Mouse (Mus musculus): ENCODE results near the gene Sft2d1. TPM values are rescaled to one million over a fixed set of nuclear protein-coding genes. Genes with fewer than 3 reads are reported as not detected.
"Not testable (repeated sequence)": the region's sequence is repeated elsewhere in the genome, so short reads cannot be mapped to it uniquely, and the experiment has no call there.

The Sft2d1 gene
- polyA plus RNA-seq, 1 experiment from 2014 or later: 173 TPM

GRCm38 (mm10) chr17:8305801-8306200 lies 5.1 kb upstream of the Sft2d1 start:
- H3K4me3 ChIP-seq: no peak overlapping the region
- no peak for ATAC-seq (ENCODE audit: low FRiP score, low read depth)
- H3K36me3 ChIP-seq: no peaks in the 10 kb centered on the region
- no peaks in the 10 kb centered on the region for H3K9me3 ChIP-seq
- H3K27me3 ChIP-seq: no peaks in the 10 kb centered on the region
- 0 out of 2 replicates have a peak, but pooled peaks cover 4% of the 10 kb centered on the region for H3K4me1 ChIP-seq (replicated peaks)
- no peak overlapping the region for H3K27ac ChIP-seq (replicated peaks)
- 23% methylated on average over 3 of the region's 3 CpGs for WGBS
- H3K9ac ChIP-seq: no peak overlapping the region
- no peak overlapping the region for H3K4me2 ChIP-seq

DNA sequence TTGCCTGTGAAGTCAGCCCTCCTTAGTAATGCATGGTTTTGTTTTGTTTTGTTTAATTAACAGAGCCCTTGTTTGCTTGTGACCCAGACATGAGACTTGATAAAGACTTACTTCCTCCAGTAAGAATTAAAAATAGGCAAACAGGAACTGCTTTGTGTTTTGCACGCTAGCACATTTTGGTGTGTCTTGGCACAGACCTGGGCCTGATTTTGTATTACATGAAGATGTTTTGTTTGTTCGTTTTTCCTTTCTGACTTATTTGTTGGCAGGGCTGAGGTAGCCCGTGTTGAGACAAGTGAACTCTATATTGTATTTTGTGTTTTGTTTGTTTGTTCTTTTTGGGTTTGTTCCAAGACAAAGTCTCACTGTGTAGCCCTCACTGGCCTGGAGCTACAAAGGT lies 849 bp downstream of the Sft2d1 start:
- 52% methylated on average over 3 of the region's 3 CpGs for WGBS
- no peaks in the 10 kb centered on the region for H3K9me3 ChIP-seq
- ATAC-seq (ENCODE audit: low FRiP score, low read depth): no peak

DNA sequence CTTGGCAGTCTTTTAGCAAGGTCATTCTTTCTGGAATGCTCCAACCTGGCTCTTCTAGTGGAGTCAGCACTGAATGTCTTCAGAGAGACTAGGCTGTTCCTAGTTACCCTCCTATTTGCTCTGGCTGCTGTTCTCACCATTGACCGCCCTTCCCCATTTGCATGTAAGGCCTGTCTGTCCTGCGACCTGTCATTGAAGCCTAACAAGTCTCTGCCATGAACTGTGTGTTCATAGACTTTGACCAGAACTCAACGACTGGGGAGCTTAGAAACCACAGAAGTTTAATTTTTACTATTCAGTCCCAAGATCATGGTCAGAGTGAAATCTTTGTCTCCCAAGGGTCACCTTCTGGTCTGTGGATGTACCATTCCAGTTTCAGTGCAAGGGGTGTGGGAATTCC lies 3.1 kb downstream of the Sft2d1 start:
- H3K4me1 ChIP-seq (replicated peaks): peaks cover 27% of the 10 kb centered on the region
- ATAC-seq (ENCODE audit: low FRiP score, low read depth): no peak
- WGBS: 93% methylated on average over 3 of the region's 3 CpGs

More for the DNA sequence above, 849 bp downstream of the Sft2d1 start:
- Histone ChIP-seq H3K4me2 (peak overlapping the region; percentile 61), H3K27me3 (no peaks in the 10 kb centered on the region), H3K27ac (replicated peaks) (peak overlapping the region; percentile 88; the same call in 1 of the 2 replicates), H3K4me1 (replicated peaks) (peaks cover 27% of the 10 kb centered on the region), H3K4me3 (peak overlapping the region; percentile 59), H3K36me3 (no peaks in the 10 kb centered on the region), H3K9ac (peak overlapping the region; percentile 71)

DNA sequence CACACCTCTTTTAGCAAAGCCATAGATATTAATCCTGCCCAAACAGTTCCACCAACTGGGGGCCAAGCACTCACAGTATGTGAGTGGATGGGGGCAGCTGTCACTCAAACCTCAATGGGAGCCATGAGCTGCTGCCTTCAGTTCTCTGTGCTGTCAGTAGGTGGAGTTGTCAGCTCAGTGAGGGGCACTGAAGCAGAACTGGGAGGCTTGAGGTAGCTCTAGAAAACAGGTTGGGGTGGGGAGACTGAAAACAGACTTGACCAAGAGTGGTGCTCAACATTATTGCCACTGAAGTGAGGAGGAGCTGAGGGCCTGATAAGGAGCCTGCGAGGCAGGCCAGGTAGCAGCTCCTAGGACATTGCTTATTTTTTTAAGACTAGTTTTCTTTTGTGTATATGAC lies 5.3 kb downstream of the Sft2d1 start:
- no peaks in the 10 kb centered on the region for H3K27me3 ChIP-seq
- H3K9me3 ChIP-seq: no peaks in the 10 kb centered on the region
- H3K36me3 ChIP-seq: no peaks in the 10 kb centered on the region; the same call in 1 of the 2 replicates
- 89% methylated on average over 1 of the region's 1 CpGs for WGBS
- H3K9ac ChIP-seq: no peak overlapping the region
- peaks cover 23% of the 10 kb centered on the region for H3K4me1 ChIP-seq (replicated peaks)
- H3K27ac ChIP-seq (replicated peaks): no peak overlapping the region
- no peak overlapping the region for H3K4me2 ChIP-seq
- no peak overlapping the region for H3K4me3 ChIP-seq
- no peak for ATAC-seq (ENCODE audit: low FRiP score, low read depth)

More for the DNA sequence above, 3.1 kb downstream of the Sft2d1 start:
- Histone ChIP-seq H3K36me3 (no peaks in the 10 kb centered on the region), H3K9ac (no peak overlapping the region), H3K4me2 (no peak overlapping the region), H3K4me3 (no peak overlapping the region), H3K27me3 (no peaks in the 10 kb centered on the region), H3K27ac (replicated peaks) (no peak overlapping the region), H3K9me3 (no peaks in the 10 kb centered on the region)

DNA sequence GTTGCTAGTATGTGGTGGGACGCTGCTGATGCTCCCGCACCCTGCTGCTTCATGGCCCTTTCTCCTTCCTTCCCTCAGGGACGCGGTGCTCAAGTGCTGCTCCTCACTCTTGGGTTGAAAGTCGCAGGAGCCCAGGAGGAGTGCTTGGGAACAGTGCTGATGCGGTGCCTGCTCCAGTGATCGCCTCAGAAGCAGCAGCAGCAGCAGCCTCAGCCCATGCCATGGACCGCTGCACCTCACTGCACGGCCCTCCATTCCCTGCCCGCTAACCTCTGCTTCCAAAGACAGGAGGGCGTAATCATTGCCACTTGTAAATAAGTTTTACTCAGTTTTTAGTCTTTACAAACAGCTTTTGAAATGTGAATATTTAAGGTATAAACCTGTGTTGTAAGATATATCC lies 16.0 kb downstream of the Sft2d1 start:
- H3K4me2 ChIP-seq; H3K9me3 ChIP-seq; H3K27me3 ChIP-seq; H3K9ac ChIP-seq; ATAC-seq (ENCODE audit: low FRiP score, low read depth); H3K4me3 ChIP-seq; H3K27ac ChIP-seq (replicated peaks); H3K4me1 ChIP-seq (replicated peaks): not testable (repeated sequence)
- 83% methylated on average over 11 of the region's 11 CpGs for WGBS
- peaks cover 22% of the 10 kb centered on the region for H3K36me3 ChIP-seq

- no peaks in the 10 kb centered on the region for H3K9me3 ChIP-seq
- no peaks in the 10 kb centered on the region for H3K4me1 ChIP-seq (replicated peaks)
- WGBS: 70% methylated on average over 7 of the region's 7 CpGs
Observed at GRCm38 (mm10) chr17:8328511-8329174, 17.7 kb downstream of the Sft2d1 start.

GRCm38 (mm10) chr17:8330602-8331001 lies 19.7 kb downstream of the Sft2d1 start:
- no peak for ATAC-seq (ENCODE audit: low FRiP score, low read depth)
- 81% methylated on average over 5 of the region's 5 CpGs for WGBS
- no peak overlapping the region for H3K4me3 ChIP-seq

More at GRCm38 (mm10) chr17:8328511-8329174, 17.7 kb downstream of the Sft2d1 start:
- no peak overlapping the region for H3K4me3 ChIP-seq
- ATAC-seq (ENCODE audit: low FRiP score, low read depth): no peak
- no peak overlapping the region for H3K27ac ChIP-seq (replicated peaks)
- no peak overlapping the region for H3K4me2 ChIP-seq
- peaks cover 12% of the 10 kb centered on the region for H3K36me3 ChIP-seq
- H3K9ac ChIP-seq: no peak overlapping the region
- H3K27me3 ChIP-seq: no peaks in the 10 kb centered on the region

GRCm38 (mm10) chr17:8337159-8337558 lies 26.3 kb downstream of the Sft2d1 start, which contains the start of gene Prr18:
Gene Prr18 (plus strand): TSS chr17:8337459.
- H3K27ac ChIP-seq (replicated peaks); H3K36me3 ChIP-seq; H3K9ac ChIP-seq; H3K9me3 ChIP-seq; H3K27me3 ChIP-seq; H3K4me3 ChIP-seq; ATAC-seq (ENCODE audit: low FRiP score, low read depth); H3K4me2 ChIP-seq: not testable (repeated sequence)
- peaks cover 32% of the 10 kb centered on the region for H3K4me1 ChIP-seq (replicated peaks)
- WGBS: 100% methylated on average over 1 of the region's 5 CpGs

More at GRCm38 (mm10) chr17:8330602-8331001, 19.7 kb downstream of the Sft2d1 start:
- Histone ChIP-seq H3K27ac (replicated peaks) (no peak overlapping the region), H3K36me3 (peaks cover 9% of the 10 kb centered on the region), H3K9ac (no peak overlapping the region), H3K4me1 (replicated peaks) (no peaks in the 10 kb centered on the region), H3K4me2 (no peak overlapping the region), H3K9me3 (no peaks in the 10 kb centered on the region), H3K27me3 (no peaks in the 10 kb centered on the region)

- no peaks in the 10 kb centered on the region for H3K9me3 ChIP-seq
- no peaks in the 10 kb centered on the region for H3K36me3 ChIP-seq
- H3K27ac ChIP-seq (replicated peaks): peak overlapping the region; percentile 95
- ATAC-seq (ENCODE audit: low FRiP score, low read depth): peak; percentile 71; the same call in 1 of the 2 replicates
- H3K4me2 ChIP-seq: peak overlapping the region; percentile 97
- peak overlapping the region; percentile 97 for H3K9ac ChIP-seq
- 9% methylated on average over 8 of the region's 8 CpGs for WGBS
- H3K27me3 ChIP-seq: no peaks in the 10 kb centered on the region
- peaks cover 53% of the 10 kb centered on the region for H3K4me1 ChIP-seq (replicated peaks)
- peak overlapping the region; percentile 80 for H3K4me3 ChIP-seq
Observed at GRCm38 (mm10) chr17:8339666-8340374, 28.9 kb downstream of the Sft2d1 start.

- Histone ChIP-seq H3K9ac (peak overlapping the region; percentile 97), H3K4me1 (replicated peaks) (peaks cover 53% of the 10 kb centered on the region), H3K27ac (replicated peaks) (peak overlapping the region; percentile 95), H3K4me2 (peak overlapping the region; percentile 97), H3K9me3 (no peaks in the 10 kb centered on the region), H3K36me3 (no peaks in the 10 kb centered on the region), H3K27me3 (no peaks in the 10 kb centered on the region), H3K4me3 (peak overlapping the region; percentile 80)
- peak; percentile 82 for ATAC-seq (ENCODE audit: low FRiP score, low read depth)
- WGBS: under 1% methylated on average over 82 of the region's 92 CpGs
Observed at GRCm38 (mm10) chr17:8340407-8341359, 29.8 kb downstream of the Sft2d1 start.

DNA sequence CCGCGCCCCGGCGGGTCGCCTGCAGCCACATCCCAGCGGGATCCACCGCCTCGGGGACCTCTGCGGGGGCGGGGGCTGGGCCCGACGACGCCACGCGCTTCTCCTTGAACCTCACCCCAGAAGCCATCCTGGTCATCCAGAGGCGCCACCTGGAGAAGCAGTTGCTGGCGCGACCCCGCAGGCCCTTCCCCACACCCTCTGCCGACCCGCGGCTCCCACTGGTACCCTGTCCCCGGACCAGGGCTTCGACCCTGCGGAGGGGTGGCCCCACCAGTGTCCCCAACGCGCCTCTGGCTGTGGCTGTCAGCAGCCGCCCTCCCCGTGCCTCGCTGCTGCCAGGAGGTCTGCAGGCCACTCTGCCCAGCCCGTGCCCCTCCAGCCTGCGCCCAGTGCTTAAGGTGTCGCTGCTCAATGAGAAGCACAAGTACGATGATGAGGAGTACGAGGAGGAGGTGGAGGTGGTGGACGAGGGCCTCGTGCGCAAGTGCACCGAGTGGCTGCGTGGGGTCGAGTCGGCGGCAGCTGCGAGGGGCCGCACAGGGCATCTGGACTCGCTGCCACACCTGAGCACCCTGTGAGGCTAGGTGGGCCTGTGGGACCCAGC lies 30.6 kb downstream of the Sft2d1 start:
- no peak; the same call in 1 of the 2 replicates for ATAC-seq (ENCODE audit: low FRiP score, low read depth)
- peak overlapping the region; percentile 80 for H3K4me3 ChIP-seq
- peaks cover 53% of the 10 kb centered on the region for H3K4me1 ChIP-seq (replicated peaks)
- peak overlapping the region; percentile 97 for H3K4me2 ChIP-seq
- peak overlapping the region; percentile 95 for H3K27ac ChIP-seq (replicated peaks)
- no peaks in the 10 kb centered on the region for H3K36me3 ChIP-seq
- H3K27me3 ChIP-seq: no peaks in the 10 kb centered on the region
- H3K9ac ChIP-seq: peak overlapping the region; percentile 97
- WGBS: 6% methylated on average over 45 of the region's 46 CpGs
- no peaks in the 10 kb centered on the region for H3K9me3 ChIP-seq

All from hindbrain, embryonic 15.5 days (tissue).